Mouse (Mus musculus) MEL (cell line): ENCODE data around the gene Klk7. TPM values are rescaled to one million over a fixed set of nuclear protein-coding genes. Genes with fewer than 3 reads are reported as not detected.

Experiments used
- DNase-seq: peaks from one replicate; pipeline ENCODE4 v3.0.0; 2011; ENCODE audit warnings: low read depth, low spot score
- H3K27ac ChIP-seq: 2 replicates; pipeline ENCODE4 v1.5.1; 2012; ENCODE audit warnings: low read depth, mild to moderate bottlenecking, control low read depth, low read length, moderate library complexity; ENCODE audit not compliant: control insufficient read depth
- H3K27me3 ChIP-seq, 2 experiments: fragments of 150-350 bp in 1 of 2; sonication (generic) in 1 of 2; 2 replicates each; pipeline ENCODE4 v1.6.1; 2012; ENCODE audit warnings: low read length in 2 of 2, mild to moderate bottlenecking in 2 of 2, improper control_type of control experiment in 1 of 2, moderate library complexity in 1 of 2; ENCODE audit not compliant: insufficient read depth in 2 of 2, control insufficient read depth in 1 of 2
- H3K36me3 ChIP-seq, 2 experiments: 2 replicates each; pipeline ENCODE4 v1.6.1; 2012 to 2014; ENCODE audit warnings: low read length in 2 of 2, improper control_type of control experiment in 1 of 2, inconsistent platforms in 1 of 2, mild to moderate bottlenecking in 1 of 2; ENCODE audit not compliant: insufficient read depth in 2 of 2, control insufficient read depth in 1 of 2
- H3K4me1 ChIP-seq, 2 experiments: fragments of 150-350 bp in 1 of 2; sonication (generic) in 1 of 2; 2 replicates each; pipeline ENCODE4 v1.6.1; 2012; ENCODE audit warnings: low read length in 2 of 2, improper control_type of control experiment in 1 of 2, mild to moderate bottlenecking in 1 of 2; ENCODE audit not compliant: insufficient read depth in 2 of 2, control insufficient read depth in 1 of 2
- H3K4me3 ChIP-seq, 2 experiments: fragments of 150-350 bp in 1 of 2; sonication (generic) in 1 of 2; 2 replicates each; pipeline ENCODE4 v1.5.1; 2012; ENCODE audit warnings: low read depth in 2 of 2, low read length in 2 of 2, mild to moderate bottlenecking in 2 of 2, moderate library complexity in 2 of 2, control low read depth in 1 of 2, improper control_type of control experiment in 1 of 2; ENCODE audit not compliant: control insufficient read depth in 1 of 2, insufficient read depth in 1 of 2
- H3K79me2 ChIP-seq: 2 replicates; pipeline ENCODE4 v1.6.1; 2012; ENCODE audit warnings: mild to moderate bottlenecking, low read length, moderate library complexity; ENCODE audit not compliant: control insufficient read depth, poor library complexity, insufficient read depth
- H3K9ac ChIP-seq: 2 replicates; pipeline ENCODE4 v1.6.1; 2012; ENCODE audit warnings: low read depth, mild to moderate bottlenecking, control low read depth, low read length, moderate library complexity; ENCODE audit not compliant: control insufficient read depth, poor library complexity, severe bottlenecking
- H3K9me3 ChIP-seq: fragments of 150-350 bp; sonication (generic); replicated peaks from 2 replicates; pipeline ENCODE4 v1.6.1; 2012; ENCODE audit warnings: mild to moderate bottlenecking, low read length, improper control_type of control experiment, moderate library complexity; ENCODE audit not compliant: insufficient read depth
- BHLHE40 ChIP-seq: IDR thresholded peaks from 2 replicates; pipeline ENCODE4 v1.6.1; 2012; ENCODE audit warnings: low read depth, mild to moderate bottlenecking, inconsistent platforms, low read length, improper control_type of control experiment, borderline replicate concordance
- CHD1 ChIP-seq: IDR thresholded peaks from 2 replicates; pipeline ENCODE4 v1.6.1; 2012; ENCODE audit warnings: low read depth, mild to moderate bottlenecking, inconsistent platforms, low read length, improper control_type of control experiment
- CTCF ChIP-seq, 3 experiments: IDR thresholded peaks in 2 of 3; conservative IDR thresholded peaks in 1 of 3; 2 replicates each; pipeline ENCODE4 v1.5.1; 2011 to 2012; ENCODE audit warnings: low read length in 3 of 3, low read depth in 2 of 3, mild to moderate bottlenecking in 2 of 3, improper control_type of control experiment in 1 of 3, inconsistent platforms in 1 of 3, mixed read lengths in 1 of 3, moderate library complexity in 1 of 3; ENCODE audit not compliant: control insufficient read depth in 1 of 3, insufficient read depth in 1 of 3, poor library complexity in 1 of 3, severe bottlenecking in 1 of 3
- GABPA ChIP-seq: IDR thresholded peaks from 2 replicates; pipeline ENCODE4 v1.6.1; 2012; ENCODE audit warnings: low read depth, mild to moderate bottlenecking, inconsistent platforms, low read length, improper control_type of control experiment, moderate library complexity
- HCFC1 ChIP-seq: IDR thresholded peaks from 2 replicates; pipeline ENCODE4 v1.6.1; 2012; ENCODE audit warnings: low read depth, mild to moderate bottlenecking, inconsistent platforms, low read length, improper control_type of control experiment, moderate library complexity
- JUND ChIP-seq: IDR thresholded peaks from 2 replicates; pipeline ENCODE4 v1.6.1; 2011; ENCODE audit warnings: low read depth, mild to moderate bottlenecking, improper control_type of control experiment, low read length
- KAT2A ChIP-seq: conservative IDR thresholded peaks from 2 replicates; pipeline ENCODE4 v1.6.1; 2012; ENCODE audit warnings: low read depth, low read length, improper control_type of control experiment, inconsistent platforms
- MAFK ChIP-seq: IDR thresholded peaks from 2 replicates; pipeline ENCODE4 v1.6.1; 2011; ENCODE audit warnings: low read depth, mild to moderate bottlenecking, low read length, improper control_type of control experiment, borderline replicate concordance
- MAX ChIP-seq: IDR thresholded peaks from 2 replicates; pipeline ENCODE4 v1.6.1; 2011; ENCODE audit warnings: low read length, improper control_type of control experiment
- MAZ ChIP-seq: IDR thresholded peaks from 2 replicates; pipeline ENCODE4 v1.6.1; 2012; ENCODE audit warnings: low read depth, mild to moderate bottlenecking, inconsistent platforms, low read length, improper control_type of control experiment
- MYC ChIP-seq: IDR thresholded peaks from 2 replicates; pipeline ENCODE4 v1.6.1; 2011; ENCODE audit warnings: low read depth, mild to moderate bottlenecking, low read length, improper control_type of control experiment, moderate library complexity
- NELFE ChIP-seq: IDR thresholded peaks from 2 replicates; pipeline ENCODE4 v1.6.1; 2011; ENCODE audit warnings: low read depth, low read length, improper control_type of control experiment
- NRF1 ChIP-seq: IDR thresholded peaks from 2 replicates; pipeline ENCODE4 v1.6.1; 2014; ENCODE audit warnings: low read depth, mild to moderate bottlenecking, inconsistent platforms, low read length, improper control_type of control experiment, moderate library complexity; ENCODE audit not compliant: poor library complexity, insufficient read depth, severe bottlenecking
- POLR2A ChIP-seq, 2 experiments: IDR thresholded peaks; 2 replicates each; pipeline ENCODE4 v1.6.1; 2011 to 2012; ENCODE audit warnings: low read length in 2 of 2, mild to moderate bottlenecking in 2 of 2, control low read depth in 1 of 2, improper control_type of control experiment in 1 of 2, low read depth in 1 of 2, moderate library complexity in 1 of 2; ENCODE audit not compliant: control insufficient read depth in 1 of 2, insufficient read depth in 1 of 2, poor library complexity in 1 of 2
- POLR2AphosphoS2 ChIP-seq: IDR thresholded peaks from 2 replicates; pipeline ENCODE4 v1.6.1; 2011; ENCODE audit warnings: low read length, improper control_type of control experiment
- POLR2AphosphoS5 ChIP-seq: IDR thresholded peaks from 2 replicates; pipeline ENCODE4 v1.6.1; 2012; ENCODE audit warnings: low read depth, borderline replicate concordance, mild to moderate bottlenecking, inconsistent platforms, low read length, moderate library complexity, mixed read lengths
- RCOR1 ChIP-seq: IDR thresholded peaks from 2 replicates; pipeline ENCODE4 v1.6.1; 2012; ENCODE audit warnings: low read depth, mild to moderate bottlenecking, inconsistent platforms, low read length, improper control_type of control experiment
- SIN3A ChIP-seq: IDR thresholded peaks from 2 replicates; pipeline ENCODE4 v1.6.1; 2012; ENCODE audit warnings: low read length, improper control_type of control experiment, inconsistent platforms
- SMC3 ChIP-seq: IDR thresholded peaks from 2 replicates; pipeline ENCODE4 v1.6.1; 2011; ENCODE audit warnings: low read depth, low read length, improper control_type of control experiment
- TAL1 ChIP-seq: IDR thresholded peaks from 2 replicates; pipeline ENCODE4 v1.6.1; 2012; ENCODE audit warnings: mild to moderate bottlenecking, inconsistent platforms, low read length, moderate library complexity, mixed read lengths
- TBP ChIP-seq: IDR thresholded peaks from 2 replicates; pipeline ENCODE4 v1.8.0; 2011; ENCODE audit warnings: low read depth, low read length, improper control_type of control experiment
- TCF12 ChIP-seq: IDR thresholded peaks from 2 replicates; pipeline ENCODE4 v1.6.1; 2014; ENCODE audit warnings: low read depth, mild to moderate bottlenecking, inconsistent platforms, low read length, improper control_type of control experiment, moderate library complexity
- UBTF ChIP-seq: IDR thresholded peaks from 2 replicates; pipeline ENCODE4 v1.6.1; 2012; ENCODE audit warnings: low read depth, mild to moderate bottlenecking, inconsistent platforms, low read length, improper control_type of control experiment, moderate library complexity, borderline replicate concordance; ENCODE audit not compliant: insufficient read depth
- USF1 ChIP-seq: IDR thresholded peaks from 2 replicates; pipeline ENCODE4 v1.6.1; 2014; ENCODE audit warnings: low read depth, mild to moderate bottlenecking, inconsistent platforms, low read length, improper control_type of control experiment, moderate library complexity
- USF2 ChIP-seq, 2 experiments: IDR thresholded peaks; 2 replicates each; pipeline ENCODE4 v1.6.1; 2011 to 2012; ENCODE audit warnings: improper control_type of control experiment in 2 of 2, low read length in 2 of 2, borderline replicate concordance in 1 of 2, inconsistent platforms in 1 of 2, low read depth in 1 of 2, mild to moderate bottlenecking in 1 of 2; ENCODE audit not compliant: insufficient read depth in 1 of 2
- ZKSCAN1 ChIP-seq: IDR thresholded peaks from 2 replicates; pipeline ENCODE4 v1.6.1; 2012; ENCODE audit warnings: low read depth, mild to moderate bottlenecking, inconsistent platforms, low read length, improper control_type of control experiment, moderate library complexity
- ZNF384 ChIP-seq: IDR thresholded peaks from 2 replicates; pipeline ENCODE4 v1.6.1; 2012; ENCODE audit warnings: low read depth, mild to moderate bottlenecking, inconsistent platforms, low read length, improper control_type of control experiment
- polyA plus RNA-seq, 2 experiments: library from polyadenylated mRNA; stranded (reverse) in 1 of 2; unstranded in 1 of 2; fragments of >175 nt in 1 of 2; fragments of >200 nt in 1 of 2; gene quantifications; 2 replicates each; pipeline versions ENCODE4 v1.2.1 to v1.2.4; 2012; ENCODE audit warnings: low replicate concordance in 2 of 2, low read depth in 1 of 2; ENCODE audit not compliant: insufficient read length in 2 of 2, insufficient read depth in 1 of 2, missing spikeins in 1 of 2
- total RNA-seq: library from RNA; depleted of rRNA; stranded (reverse); fragments of 300-350 nt; gene quantifications from 2 replicates; pipeline ENCODE4 v1.2.3, GENCODE M21; 2012

The Klk7 gene
- total and polyA plus RNA-seq, 3 experiments = not detected

DNA sequence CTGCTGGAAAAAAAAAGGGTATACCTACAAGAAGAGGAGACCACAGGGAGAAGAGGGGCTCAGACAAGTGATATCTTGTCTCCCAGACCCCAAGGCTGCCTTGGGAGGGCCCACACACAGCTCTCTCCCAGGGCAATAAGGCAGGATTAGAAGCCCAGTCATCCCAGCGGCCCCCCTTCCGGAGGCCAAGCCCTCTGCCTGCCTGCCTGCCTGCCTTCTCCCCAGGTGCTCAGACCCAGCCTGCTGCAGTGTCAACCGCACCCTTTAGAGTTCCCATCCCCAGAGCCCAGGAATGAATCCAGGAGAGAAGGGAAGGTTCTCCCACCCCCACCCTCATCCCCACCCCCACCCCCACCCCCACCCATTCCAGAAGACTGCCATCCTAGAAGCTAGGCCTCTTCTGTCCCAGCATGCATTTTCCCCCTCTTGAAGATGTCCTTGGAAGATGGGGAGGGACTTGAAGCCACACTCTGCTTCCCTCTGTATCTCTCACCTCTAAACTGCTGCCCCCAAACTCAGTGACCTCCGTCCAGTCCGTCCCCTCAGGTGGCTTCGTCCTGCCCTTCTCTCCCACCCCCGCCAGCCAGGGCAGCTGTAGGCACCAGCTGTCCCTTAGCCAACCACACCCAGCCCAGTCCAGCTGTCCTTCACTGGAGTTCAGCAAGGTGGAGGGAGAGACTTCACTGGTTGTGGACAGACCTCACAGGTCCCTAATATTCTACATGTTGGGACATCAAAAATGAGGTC, 35.6 kb upstream of the Klk7 start:
- no peaks in the 10 kb centered on the region for H3K4me1 ChIP-seq
- H3K27ac ChIP-seq = no peak overlapping the region
- no peaks in the 10 kb centered on the region for H3K9me3 ChIP-seq
- H3K9ac ChIP-seq = no peak overlapping the region
- no peaks in the 10 kb centered on the region for H3K79me2 ChIP-seq
- DNase-seq = no peak
- H3K4me3 ChIP-seq = no peak overlapping the region
- no peaks in the 10 kb centered on the region for H3K36me3 ChIP-seq
- no peaks in the 10 kb centered on the region for H3K27me3 ChIP-seq
- TF ChIP-seq USF2 (IDR thresholded peaks at IDR 0.05; ENCODE audit: borderline replicate concordance in 1 of 2, insufficient read depth in 1 of 2, low read depth in 1 of 2, low read length in 2 of 2) (no peak), USF1 (no peak), MAX (no peak), NELFE (no peak), MYC (no peak), POLR2AphosphoS5 (no peak), JUND (no peak), SMC3 (no peak), TBP (no peak), BHLHE40 (no peak), CTCF (IDR thresholded peaks at IDR 0.05 in 2 of 3, conservative IDR thresholded peaks at IDR 0.05 in 1 of 3; ENCODE audit: control insufficient read depth in 1 of 3, insufficient read depth in 1 of 3, low read depth in 2 of 3, low read length in 3 of 3, poor library complexity in 1 of 3, severe bottlenecking in 1 of 3) (no peak), POLR2AphosphoS2 (no peak), UBTF (no peak), TAL1 (no peak), SIN3A (no peak), MAFK (no peak)

DNA sequence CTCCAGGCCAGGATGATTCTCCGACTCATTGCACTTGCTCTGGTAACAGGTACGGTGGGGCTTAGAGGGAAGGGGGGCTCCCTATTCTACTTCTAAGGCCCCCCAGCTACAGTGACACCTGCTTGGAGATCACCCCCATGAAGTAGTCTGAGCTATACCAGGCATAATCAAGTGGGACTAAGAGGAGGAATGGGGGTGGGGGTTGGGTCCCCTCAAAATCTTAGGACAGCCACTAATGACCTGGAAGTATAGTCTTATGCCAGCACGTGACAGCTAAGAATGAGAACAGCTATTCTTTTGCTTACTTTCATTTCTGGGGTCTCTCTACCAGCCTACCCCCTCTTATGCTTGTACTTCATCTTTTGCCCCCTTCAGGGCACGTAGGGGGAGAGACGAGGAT, 34.6 kb upstream of the Klk7 start:
- H3K4me1 ChIP-seq = no peaks in the 10 kb centered on the region
- H3K36me3 ChIP-seq = no peaks in the 10 kb centered on the region
- H3K9ac ChIP-seq = no peak overlapping the region
- no peaks in the 10 kb centered on the region for H3K9me3 ChIP-seq
- H3K79me2 ChIP-seq = no peaks in the 10 kb centered on the region
- no peaks in the 10 kb centered on the region for H3K27me3 ChIP-seq
- no peak overlapping the region for H3K27ac ChIP-seq
- H3K4me3 ChIP-seq = no peak overlapping the region
- DNase-seq = no peak
- TF ChIP-seq ZKSCAN1 = no peak
- TF ChIP-seq SIN3A = no peak
- TF ChIP-seq RCOR1 = no peak
- TF ChIP-seq POLR2AphosphoS5 = no peak
- no peak for TF ChIP-seq HCFC1
- no peak for TF ChIP-seq GABPA
- TF ChIP-seq CHD1 = no peak
- no peak for TF ChIP-seq CTCF (IDR thresholded peaks at IDR 0.05 in 2 of 3, conservative IDR thresholded peaks at IDR 0.05 in 1 of 3; ENCODE audit: control insufficient read depth in 1 of 3, insufficient read depth in 1 of 3, low read depth in 2 of 3, low read length in 3 of 3, poor library complexity in 1 of 3, severe bottlenecking in 1 of 3)
- TF ChIP-seq TCF12 = no peak
- TF ChIP-seq UBTF = no peak
- TF ChIP-seq POLR2A (IDR thresholded peaks at IDR 0.05; ENCODE audit: control insufficient read depth in 1 of 2, insufficient read depth in 1 of 2, low read depth in 1 of 2, low read length in 2 of 2, poor library complexity in 1 of 2) = no peak
- no peak for TF ChIP-seq NRF1
- no peak for TF ChIP-seq MAZ
- no peak for TF ChIP-seq MYC
- TF ChIP-seq KAT2A = no peak
- TF ChIP-seq ZNF384 = no peak
- no peak for TF ChIP-seq SMC3
